Mouse (Mus musculus) thymus, postnatal 10 days (tissue): ENCODE data around the gene Gsg1l.

ENCODE experiments used
- DNase-seq, 2 experiments: peaks; one replicate each; pipeline ENCODE4 v3.0.0; 2021; ENCODE audit warnings: low spot score in 2 of 2

The Gsg1l gene

GRCm38 (mm10) chr7:126032365-126032755, 49.9 kb downstream of the Gsg1l start:
- no peak for DNase-seq

DNA sequence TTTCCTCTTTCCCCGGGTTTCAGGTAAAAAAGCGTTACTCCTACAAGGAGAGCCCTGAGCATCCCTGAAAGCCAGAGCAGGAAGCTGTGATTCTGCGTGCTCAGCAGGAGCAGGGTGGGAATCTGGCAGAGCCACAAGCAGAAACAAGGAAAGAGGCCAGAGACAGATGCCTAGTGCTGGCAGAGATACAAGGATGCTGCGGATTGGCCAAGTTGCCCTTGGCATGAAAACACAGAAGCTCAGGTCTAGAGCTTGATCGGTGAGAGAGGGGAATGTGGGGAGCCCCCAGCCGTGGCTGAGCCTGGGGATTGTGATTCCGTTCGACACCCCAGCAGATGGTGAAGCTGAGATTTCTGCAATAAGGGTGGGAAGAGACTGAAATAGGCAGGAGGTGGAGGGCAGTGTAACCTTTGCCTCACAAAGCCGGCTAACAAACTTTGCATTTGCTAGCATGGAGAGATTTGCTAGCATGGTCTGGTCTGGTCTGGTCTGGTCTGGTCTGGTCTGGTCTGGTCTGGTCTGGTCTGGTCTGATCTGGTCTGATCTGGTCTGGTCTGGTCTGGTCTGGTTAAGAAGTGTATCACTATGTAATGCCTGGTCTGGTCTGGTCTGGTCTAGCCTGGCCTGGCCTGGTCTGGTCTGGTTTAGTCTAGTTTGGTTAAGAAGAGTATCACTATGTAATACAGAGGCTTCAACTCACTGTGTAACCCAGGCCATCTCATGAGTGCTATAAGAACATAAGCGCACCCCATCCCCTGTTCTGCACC, 50.4 kb downstream of the Gsg1l start:
- DNase-seq, result no peak

DNA sequence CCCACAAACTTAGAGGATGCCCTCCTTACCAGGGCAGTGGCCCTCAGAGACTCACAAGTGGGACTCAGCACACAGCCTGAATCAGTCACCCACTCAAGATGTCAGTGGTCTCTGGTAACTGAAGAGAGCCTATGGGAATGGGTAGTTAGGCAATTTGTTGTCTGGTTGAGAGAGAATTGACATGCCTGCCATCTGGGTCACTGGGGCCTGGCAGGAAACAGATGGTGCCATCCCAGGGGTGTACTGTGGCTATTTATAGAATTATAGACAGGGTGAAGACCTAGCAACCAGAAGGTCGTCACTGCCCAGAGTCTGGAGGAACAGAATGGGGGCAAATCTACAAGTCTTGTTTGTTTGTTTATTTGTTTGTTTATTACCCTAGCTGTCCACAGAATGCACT, 54.8 kb downstream of the Gsg1l start:
- no peak for DNase-seq

DNA sequence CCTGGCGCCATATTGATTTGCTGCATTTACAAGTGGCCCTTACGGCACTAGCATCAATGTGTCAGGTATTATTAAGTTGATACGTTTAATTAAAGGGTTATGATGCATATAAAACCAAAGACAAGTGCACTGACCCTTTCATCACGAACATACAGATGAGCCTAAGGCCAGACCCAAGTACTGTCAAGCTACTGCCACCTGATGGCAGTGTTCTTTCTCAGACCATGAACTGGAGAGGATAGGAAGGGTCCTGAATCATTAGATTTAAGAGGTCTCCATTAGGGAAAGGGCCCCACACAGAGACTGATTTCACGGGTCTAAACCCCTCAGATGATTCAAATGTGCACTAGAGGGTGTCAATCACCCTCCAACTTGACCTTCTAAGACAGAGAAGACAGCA, 55.6 kb downstream of the Gsg1l start:
- no peak for DNase-seq

DNA sequence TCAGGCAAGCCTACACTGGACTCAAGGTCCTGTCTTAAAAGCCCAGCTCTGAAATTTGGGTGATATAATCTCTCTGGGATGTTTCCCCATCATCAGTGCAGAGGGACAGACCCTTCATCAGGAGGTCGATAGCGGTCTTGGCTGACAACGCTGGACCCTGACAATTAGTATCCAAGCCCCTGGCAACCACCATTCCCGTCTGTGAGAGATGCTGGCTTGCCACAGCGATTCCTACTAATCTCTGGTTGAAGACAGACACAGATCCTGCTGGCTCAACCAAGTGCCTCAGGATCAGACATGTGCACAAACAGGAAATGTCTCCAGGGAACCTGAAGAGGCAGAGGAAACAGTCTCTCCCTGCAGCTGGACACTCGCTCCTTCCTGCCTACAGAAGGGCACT, 62.2 kb downstream of the Gsg1l start:
- no peak for DNase-seq

GRCm38 (mm10) chr7:126019321-126019720, 62.9 kb downstream of the Gsg1l start:
- DNase-seq, result no peak

DNA sequence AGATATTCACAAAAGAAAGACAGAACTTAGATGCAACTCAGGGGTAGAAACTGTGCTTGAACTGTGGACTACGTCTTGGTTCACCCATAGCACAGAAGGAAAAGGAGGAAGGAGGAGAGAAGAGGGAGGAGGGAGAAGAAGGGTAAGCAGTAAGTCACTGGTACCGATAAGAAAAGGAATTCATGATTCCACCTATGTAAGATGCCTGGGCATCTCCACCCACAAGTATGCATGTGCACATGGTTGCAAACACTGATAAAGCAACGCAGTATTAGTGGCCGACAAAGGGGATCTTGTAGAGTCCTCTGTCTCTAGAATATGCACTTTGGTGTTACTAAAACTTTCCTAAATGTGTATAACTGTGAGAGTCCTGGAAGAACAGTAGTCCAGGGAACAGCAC, 64.8 kb downstream of the Gsg1l start:
- no peak for DNase-seq

- DNase-seq, result no peak
Measured at GRCm38 (mm10) chr7:126012325-126013021, 69.7 kb downstream of the Gsg1l start.

DNA sequence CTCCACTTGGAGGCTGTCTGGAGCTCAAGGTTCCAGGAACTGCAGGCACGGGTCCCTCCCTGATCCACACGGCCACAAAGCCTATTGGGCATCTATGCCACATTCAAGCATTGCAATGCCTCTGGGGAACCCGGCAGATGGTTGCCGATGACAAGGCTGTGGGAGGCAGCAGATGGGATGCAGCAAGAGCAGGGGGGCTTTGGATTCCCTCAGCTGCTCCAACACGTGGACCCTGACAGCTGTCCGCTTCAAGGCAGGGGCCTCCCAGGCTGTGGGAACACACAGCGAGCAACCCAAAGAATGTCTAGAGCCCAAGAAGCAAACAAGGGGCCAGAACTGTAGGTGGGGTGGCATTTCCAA, 73.4 kb downstream of the Gsg1l start:
- no peak for DNase-seq

- DNase-seq, result no peak
Measured at GRCm38 (mm10) chr7:126008139-126008788, 73.9 kb downstream of the Gsg1l start.

GRCm38 (mm10) chr7:126007132-126007910, 74.9 kb downstream of the Gsg1l start:
- no peak for DNase-seq

GRCm38 (mm10) chr7:126005274-126005673, 76.9 kb downstream of the Gsg1l start:
- no peak for DNase-seq

DNA sequence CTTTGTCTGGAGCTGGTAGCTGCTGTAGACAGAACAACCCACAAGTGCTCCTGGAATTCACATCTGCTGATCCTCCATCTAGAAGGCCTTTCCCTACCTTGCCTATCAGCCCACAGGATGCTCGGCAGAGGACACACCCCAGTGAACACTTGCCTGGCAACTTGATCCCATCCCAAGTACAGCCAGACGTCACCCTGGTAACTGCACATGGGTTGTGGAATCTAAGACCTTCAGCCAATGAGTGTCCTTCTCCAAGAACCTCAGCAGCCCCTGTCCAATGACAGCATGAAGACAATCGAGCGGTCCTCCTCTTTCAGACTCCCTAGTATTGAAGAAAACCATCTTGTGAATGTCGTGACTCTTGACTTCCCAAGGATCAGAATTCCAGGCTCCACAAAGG, 80.5 kb downstream of the Gsg1l start:
- no peak for DNase-seq

- no peak for DNase-seq
Measured at GRCm38 (mm10) chr7:125999921-126000320, 82.3 kb downstream of the Gsg1l start.

GRCm38 (mm10) chr7:125996151-125996550, 86.1 kb downstream of the Gsg1l start:
- no peak for DNase-seq

- DNase-seq, result no peak
Measured at GRCm38 (mm10) chr7:125992356-125992891, 89.8 kb downstream of the Gsg1l start.

DNA sequence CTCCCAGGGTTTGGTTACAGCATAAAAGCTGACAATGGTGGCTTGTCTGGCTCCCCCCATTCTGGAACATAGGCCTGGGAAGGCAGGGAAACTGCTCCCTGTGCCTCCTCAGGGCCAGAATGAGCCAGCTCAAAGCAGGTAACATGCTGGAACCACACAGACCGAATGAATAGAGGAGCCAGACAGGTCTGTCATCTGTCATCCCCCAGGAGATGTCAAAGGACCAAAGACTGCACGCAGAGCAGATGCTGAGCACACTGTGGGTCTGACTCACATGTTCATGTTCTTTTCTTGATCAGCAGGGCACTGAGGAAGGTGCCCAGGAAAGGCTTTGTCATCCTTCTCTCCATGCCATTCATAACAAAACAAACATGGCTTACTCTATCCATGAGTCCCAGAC, 90.4 kb downstream of the Gsg1l start:
- no peak for DNase-seq

GRCm38 (mm10) chr7:125989969-125990368, 92.2 kb downstream of the Gsg1l start:
- DNase-seq, result no peak

DNA sequence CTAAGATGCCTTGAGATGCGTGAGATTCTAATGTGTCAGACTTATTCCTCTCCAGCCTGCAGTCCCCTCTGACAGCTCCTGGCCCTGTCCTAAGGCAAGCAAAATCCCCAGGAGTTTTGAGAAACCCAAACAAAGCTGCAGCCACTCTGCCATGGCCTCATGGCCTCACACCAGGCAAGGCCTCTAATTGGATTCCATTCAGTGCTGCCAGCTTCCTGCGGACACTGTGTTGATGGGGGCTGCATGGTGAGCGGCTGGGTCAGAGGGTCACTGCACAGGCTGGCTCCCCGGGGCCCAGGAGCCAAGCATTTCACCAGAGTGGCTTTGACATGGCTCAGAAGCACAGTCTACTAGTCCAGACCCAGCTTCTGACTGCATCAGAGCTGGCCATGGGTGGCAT, 92.7 kb downstream of the Gsg1l start:
- no peak for DNase-seq

- no peak for DNase-seq
Measured at GRCm38 (mm10) chr7:125988326-125988725, 93.9 kb downstream of the Gsg1l start.

GRCm38 (mm10) chr7:125987117-125987516, 95.1 kb downstream of the Gsg1l start:
- no peak for DNase-seq

GRCm38 (mm10) chr7:125985565-125985964, 96.6 kb downstream of the Gsg1l start:
- no peak for DNase-seq
